Mouse (Mus musculus) heart, adult 2 months (tissue): Measurements from ENCODE around the gene Miga1. TPM values are rescaled to one million over a fixed set of nuclear protein-coding genes. Genes with fewer than 3 reads are reported as not detected.

Experiments
- DNase-seq, 2 experiments: peaks; one replicate each; pipeline ENCODE4 v3.0.0; 2021
- H3K27ac ChIP-seq: fragments of 200-600 bp; 2 replicates; pipeline ENCODE4 v1.8.1; 2022
- H3K27me3 ChIP-seq: fragments of 200-500 bp; 2 replicates; pipeline ENCODE4 v1.6.1; 2012; ENCODE audit warnings: mild to moderate bottlenecking, low read length, inconsistent platforms, mixed read lengths; ENCODE audit not compliant: control insufficient read depth, insufficient read depth
- H3K36me3 ChIP-seq: fragments of 200-500 bp; 2 replicates; pipeline ENCODE4 v1.6.1; 2012; ENCODE audit warnings: low read length, inconsistent platforms; ENCODE audit not compliant: control insufficient read depth, insufficient read depth
- H3K4me1 ChIP-seq: fragments of 200-500 bp; 2 replicates; pipeline ENCODE4 v1.6.1; 2011; ENCODE audit warnings: low read length; ENCODE audit not compliant: control insufficient read depth, insufficient read depth
- H3K4me3 ChIP-seq: fragments of 200-600 bp; 2 replicates; pipeline ENCODE4 v1.8.1; 2022
- H3K79me2 ChIP-seq: fragments of 200-500 bp; replicated peaks from 2 replicates; pipeline ENCODE4 v1.6.1; 2012; ENCODE audit warnings: mild to moderate bottlenecking, inconsistent platforms, low read length, moderate library complexity, mixed read lengths; ENCODE audit not compliant: control insufficient read depth, insufficient read depth
- H3K9ac ChIP-seq: fragments of 200-500 bp; 2 replicates; pipeline ENCODE4 v1.6.1; 2012; ENCODE audit warnings: low read depth, mild to moderate bottlenecking, control low read depth, inconsistent platforms, low read length, mixed read lengths
- CTCF ChIP-seq: fragments of 200-600 bp; IDR thresholded peaks from 2 replicates; pipeline ENCODE4 v1.8.1; 2022; ENCODE audit warnings: antibody characterized with exemption, mild to moderate bottlenecking, moderate library complexity
- EP300 ChIP-seq: fragments of 200-500 bp; IDR thresholded peaks from 2 replicates; pipeline ENCODE4 v1.6.1; 2011; ENCODE audit warnings: low read depth, low read length, control low read depth; ENCODE audit not compliant: insufficient read depth
- POLR2A ChIP-seq: fragments of 200-500 bp; IDR thresholded peaks from 2 replicates; pipeline ENCODE4 v1.6.1; 2011; ENCODE audit warnings: mild to moderate bottlenecking, low read depth, low read length, control low read depth; ENCODE audit not compliant: insufficient read depth
- intact Hi-C: fragments of 180-260 bp; cut with DNase I; formaldehyde crosslinking; loops from one replicate; pipeline ENCODE4 v1.15.1; 2025
- polyA plus RNA-seq: library from polyadenylated mRNA; depleted of rRNA; stranded (reverse); fragments of >200 nt; gene quantifications from 2 replicates; pipeline ENCODE4 v1.2.3, GENCODE M21; 2012; rRNA removed
- total RNA-seq, 2 experiments: library from RNA; stranded (reverse); gene quantifications; 2 replicates each; pipeline ENCODE4 v1.2.3; 2021

Miga1 gene
- total and polyA plus RNA-seq, 3 experiments = 4.2 to 12.6 (median 11.0) TPM

DNA sequence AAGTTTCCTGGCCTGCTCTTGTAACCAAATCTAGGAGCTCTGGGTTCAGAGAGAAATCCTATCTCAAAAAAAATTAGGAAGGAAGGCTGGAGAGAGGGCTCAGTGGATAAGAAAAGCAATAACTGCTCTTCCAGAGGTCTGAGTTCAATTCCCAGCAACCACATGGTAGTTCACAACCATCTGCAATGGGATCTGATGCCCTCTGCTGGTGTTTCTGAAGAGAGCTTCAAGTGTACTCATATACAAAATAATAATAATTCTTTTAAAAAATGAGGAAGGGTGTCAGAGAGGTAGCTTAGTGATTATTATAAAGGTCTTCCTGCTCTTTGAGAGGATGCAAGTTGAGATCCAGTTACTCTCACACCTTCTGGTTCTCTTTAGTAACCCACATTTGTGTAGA, 115.3 kb downstream of the Miga1 start:
- no peak for DNase-seq
- peaks cover 14% of the 10 kb centered on the region for H3K36me3 ChIP-seq
- no peaks in the 10 kb centered on the region for H3K27me3 ChIP-seq
- intact Hi-C loops = no loop called here
- no peak overlapping the region for H3K9ac ChIP-seq
- H3K79me2 ChIP-seq = no peaks in the 10 kb centered on the region
- no peak overlapping the region for H3K4me3 ChIP-seq
- no peak for TF ChIP-seq POLR2A
- peak; percentile 40 for TF ChIP-seq CTCF
- TF ChIP-seq EP300 = no peak
- no peaks in the 10 kb centered on the region for H3K4me1 ChIP-seq
- H3K27ac ChIP-seq = no peak overlapping the region

Other genes starting within 250 kb of the Miga1 start
- gene Gipc2, start 174.2 kb downstream of the Miga1 start, total RNA-seq = 1 to 10 TPM; 3.5 to 6.1 TPM
- 4.8 and 5.2 TPM in 2 replicates for gene Gipc2, start 174.2 kb downstream of the Miga1 start, polyA plus RNA-seq
- 100 to 1,000 TPM in 1 of 2 experiments, 10 to 100 TPM in 1; 98.4 to 102 TPM for gene Dnajb4, start 130.1 kb downstream of the Miga1 start, total RNA-seq
- 18.1 and 43.8 TPM in 2 replicates for gene Dnajb4, start 130.1 kb downstream of the Miga1 start, polyA plus RNA-seq
- gene Fubp1, start 130.0 kb downstream of the Miga1 start, total RNA-seq = 10 to 100 TPM; 54.2 to 58.0 TPM
- gene Fubp1, start 130.0 kb downstream of the Miga1 start, polyA plus RNA-seq = 39.4 and 61.3 TPM in 2 replicates
- gene Nexn, start 74.1 kb downstream of the Miga1 start, total RNA-seq = 100 to 1,000 TPM; 316 to 339 TPM
- gene Nexn, start 74.1 kb downstream of the Miga1 start, polyA plus RNA-seq = 16.4 and 27.2 TPM in 2 replicates
- gene Usp33, start 6.1 kb upstream of the Miga1 start, total RNA-seq = 10 to 100 TPM; 23.1 to 24.3 TPM
- gene Usp33, start 6.1 kb upstream of the Miga1 start, polyA plus RNA-seq = 9.0 and 19.6 TPM in 2 replicates
- 10 to 100 TPM; 20.8 to 23.1 TPM for gene Zzz3, start 55.1 kb upstream of the Miga1 start, total RNA-seq
- 10.4 and 16.6 TPM in 2 replicates for gene Zzz3, start 55.1 kb upstream of the Miga1 start, polyA plus RNA-seq